Mouse (Mus musculus): ENCODE measurements around the gene Vmn1r221. TPM values are rescaled to one million over a fixed set of nuclear protein-coding genes. Genes with fewer than 3 reads are reported as not detected.
"Not testable (repeated sequence)": the region's sequence is repeated elsewhere in the genome, so short reads cannot be mapped to it uniquely, and the experiment has no call there.

Vmn1r221 gene
- polyA plus RNA-seq (2012; rRNA removed) = not detected in 2 replicates

DNA sequence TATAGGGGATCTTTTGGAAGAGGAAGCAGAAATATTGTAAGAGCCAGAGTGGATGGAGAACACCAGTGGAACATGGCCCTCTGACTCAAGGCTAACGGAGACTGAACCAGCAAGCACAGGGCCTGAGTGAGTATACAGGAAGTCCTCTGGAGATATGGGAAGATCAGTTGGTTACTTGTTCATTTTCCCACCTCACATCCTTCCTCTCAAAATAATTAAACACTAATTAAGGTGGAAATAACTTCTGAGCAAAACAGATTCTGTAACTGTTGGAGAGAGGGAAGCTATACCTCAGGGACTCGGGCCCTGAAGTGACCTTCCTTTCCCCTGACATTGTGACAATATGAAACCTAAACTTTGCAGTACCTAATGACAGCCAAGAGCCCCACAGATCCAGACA, at the start of gene Vmn1r221:
Gene Vmn1r221, plus strand, starts transcription at position 301 of the 400 bp plus-strand sequence.
- not testable (repeated sequence) for DNase-seq (ENCODE audit: low spot score)

DNA sequence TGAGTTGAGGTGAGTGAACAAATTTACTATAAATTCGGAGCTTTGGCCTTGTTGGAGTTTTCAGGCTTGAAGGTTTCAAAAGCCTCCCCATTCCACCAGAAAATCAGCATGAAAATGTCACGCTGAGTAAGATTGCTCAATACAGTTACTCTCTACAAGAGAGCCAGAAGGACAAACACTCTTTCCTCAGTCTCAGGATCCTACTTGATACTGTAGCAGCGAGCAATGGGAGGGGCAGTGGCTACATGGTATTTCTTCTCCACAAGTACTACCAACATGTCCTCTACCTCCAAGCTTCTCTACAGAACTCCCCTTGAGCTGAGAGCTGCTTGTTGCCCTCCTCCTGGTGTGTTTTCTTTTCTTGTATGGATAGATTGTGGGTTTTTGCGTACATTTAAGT, 47.5 kb upstream of the Vmn1r221 start:
- not testable (repeated sequence) for DNase-seq (ENCODE audit: low spot score)

DNA sequence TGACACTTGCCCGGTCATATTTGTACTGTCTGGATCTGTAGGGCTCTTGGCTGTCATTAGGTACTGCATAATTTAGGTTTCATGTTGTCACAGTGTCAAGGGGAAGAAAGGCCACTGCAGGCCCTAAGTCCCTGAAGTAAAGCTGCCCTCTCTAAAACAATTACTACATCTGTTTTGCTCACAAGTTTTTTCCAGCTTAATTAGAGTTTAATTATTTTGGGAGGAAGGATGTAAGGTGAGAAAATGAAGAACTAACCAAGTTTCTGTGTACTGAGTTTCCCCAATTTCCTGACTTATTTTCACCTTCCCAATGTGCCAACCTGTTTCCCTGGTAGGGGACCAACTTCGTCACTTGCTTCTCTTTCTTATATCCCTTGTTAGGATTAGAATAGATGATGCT, 26.1 kb upstream of the Vmn1r221 start, which contains the start of gene Vmn1r220:
Gene Vmn1r220, minus strand, starts transcription at position 101 of the 400 bp plus-strand sequence.
- no peak for DNase-seq (ENCODE audit: low spot score)

DNA sequence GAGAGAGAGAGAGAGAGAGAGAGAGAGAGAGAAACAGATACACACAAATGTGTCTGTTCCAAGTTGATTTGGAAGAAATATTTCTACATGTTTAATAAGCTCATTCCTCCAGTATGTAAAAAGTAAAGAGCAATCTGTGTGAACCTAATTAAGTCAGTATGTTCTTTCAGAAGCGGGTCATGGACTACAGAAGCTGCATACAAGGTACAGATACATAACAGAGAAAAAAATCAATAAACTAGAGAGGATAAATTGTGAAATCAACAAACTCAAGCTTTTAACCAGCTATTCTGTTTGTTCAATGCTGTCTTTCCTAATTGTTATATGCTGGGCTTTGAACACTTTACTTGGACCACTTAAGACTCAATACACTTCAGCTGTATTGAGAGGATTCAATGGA, 10.0 kb upstream of the Vmn1r221 start:
- DNase-seq (ENCODE audit: low spot score) = not testable (repeated sequence)

DNA sequence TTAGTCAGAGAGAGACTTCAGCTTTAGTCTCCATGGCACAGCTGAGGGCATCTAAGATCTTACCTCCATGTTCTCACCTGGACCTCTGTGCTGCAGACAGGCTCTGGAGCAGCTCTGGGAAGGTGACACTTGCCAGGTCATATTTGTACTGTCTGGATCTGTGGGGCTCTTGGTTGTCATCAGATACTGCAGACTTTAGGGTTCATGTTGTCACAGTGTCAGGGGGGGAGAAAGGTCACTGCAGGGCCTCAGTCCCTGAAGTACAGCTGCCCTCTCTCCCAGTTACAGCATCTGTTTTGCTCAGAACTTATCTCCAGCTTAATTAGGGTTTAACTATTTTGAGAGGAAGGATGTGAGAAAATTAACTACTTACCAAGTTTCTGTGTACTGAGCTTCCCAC, 21.9 kb downstream of the Vmn1r221 start, which contains the start of gene Vmn1r222:
Gene Vmn1r222, minus strand, starts transcription at position 101 of the 400 bp plus-strand sequence.
- not testable (repeated sequence) for DNase-seq (ENCODE audit: low spot score)

DNA sequence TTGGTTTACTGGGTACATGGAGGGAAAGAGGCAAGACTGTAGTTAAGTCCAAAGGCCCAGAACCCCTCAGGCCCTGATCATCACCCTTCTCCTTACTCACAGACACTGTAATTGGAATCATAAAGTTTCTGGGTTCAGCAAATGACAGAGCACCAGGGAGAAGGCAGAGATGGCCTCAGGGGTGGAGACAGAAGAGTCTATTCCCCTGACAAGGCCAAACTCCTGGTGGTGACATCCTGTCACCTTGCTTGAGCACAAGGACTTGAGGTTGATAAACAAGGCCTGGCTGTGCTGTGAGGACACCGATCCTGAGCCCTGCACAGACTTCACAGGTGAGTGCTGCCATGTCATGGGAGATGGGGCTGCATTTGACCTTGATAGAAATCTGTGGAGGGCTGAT, 32.9 kb downstream of the Vmn1r221 start, which contains the start of gene Vmn1r223:
Gene Vmn1r223, plus strand, starts transcription at position 301 of the 400 bp plus-strand sequence.
- not testable (repeated sequence) for DNase-seq (ENCODE audit: low spot score)

DNA sequence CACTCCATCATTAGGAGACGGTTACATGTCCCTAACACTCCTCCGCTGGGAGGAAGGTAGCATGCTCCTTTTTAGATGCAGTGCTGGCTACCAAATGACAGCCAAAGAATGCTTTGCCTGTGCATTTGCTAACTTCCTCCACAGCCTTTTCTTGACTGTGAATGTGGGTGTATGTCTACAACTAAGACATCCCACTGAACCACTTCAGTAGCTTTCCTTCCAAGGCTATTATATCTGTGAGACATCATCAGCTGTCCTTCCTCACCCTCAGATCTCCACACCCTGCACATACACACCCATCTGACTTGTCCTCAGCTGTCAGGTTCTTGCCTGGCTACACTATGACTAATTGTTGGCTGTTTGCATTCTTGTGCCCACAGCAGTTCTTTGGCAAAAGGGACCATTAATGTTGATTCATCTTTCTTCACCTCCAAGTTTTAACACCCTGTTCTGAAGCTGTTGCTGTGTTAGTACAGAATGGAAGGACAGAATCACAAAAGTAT, 44.7 kb downstream of the Vmn1r221 start:
- DNase-seq (ENCODE audit: low spot score) = no peak

DNA sequence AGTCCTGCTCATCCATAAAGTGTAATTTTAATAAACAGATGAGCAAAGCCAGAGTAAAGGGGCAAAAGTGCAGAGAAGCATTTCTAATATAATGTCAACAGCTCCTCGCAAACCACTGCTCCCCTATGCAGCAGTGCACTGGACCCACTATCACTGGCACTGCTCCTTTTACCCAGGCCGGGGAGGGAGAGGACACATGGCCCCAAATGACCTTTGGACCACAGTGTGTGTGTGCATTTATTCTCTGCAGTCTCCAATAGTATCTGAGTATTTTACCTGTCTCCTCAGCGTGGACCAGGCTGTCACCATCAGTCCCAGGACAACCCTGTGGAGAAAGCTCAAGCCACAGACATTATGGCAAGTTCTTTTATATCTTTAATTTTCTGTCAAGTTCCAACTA, 54.7 kb downstream of the Vmn1r221 start:
- DNase-seq (ENCODE audit: low spot score) = not testable (repeated sequence)

DNA sequence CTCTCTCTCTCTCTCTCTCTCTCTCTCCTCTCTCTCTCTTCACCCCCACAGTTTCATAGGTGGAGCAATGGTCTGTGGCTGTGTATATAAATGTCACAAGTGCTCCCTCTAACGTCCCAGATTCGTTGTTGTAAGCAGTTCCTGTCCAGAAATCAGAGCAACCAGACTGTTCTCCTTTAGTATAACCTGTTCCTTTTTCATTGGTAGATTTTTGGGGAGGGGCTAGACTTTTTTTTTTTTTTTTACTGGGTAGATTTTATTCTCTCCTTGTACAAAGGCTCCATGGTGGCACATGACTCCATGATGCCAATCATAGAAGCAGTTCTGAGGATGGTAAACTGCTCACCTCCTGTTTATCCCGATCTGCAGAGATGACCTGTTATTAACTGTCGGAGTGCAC, 55.2 kb downstream of the Vmn1r221 start:
- DNase-seq (ENCODE audit: low spot score) = not testable (repeated sequence)

DNA sequence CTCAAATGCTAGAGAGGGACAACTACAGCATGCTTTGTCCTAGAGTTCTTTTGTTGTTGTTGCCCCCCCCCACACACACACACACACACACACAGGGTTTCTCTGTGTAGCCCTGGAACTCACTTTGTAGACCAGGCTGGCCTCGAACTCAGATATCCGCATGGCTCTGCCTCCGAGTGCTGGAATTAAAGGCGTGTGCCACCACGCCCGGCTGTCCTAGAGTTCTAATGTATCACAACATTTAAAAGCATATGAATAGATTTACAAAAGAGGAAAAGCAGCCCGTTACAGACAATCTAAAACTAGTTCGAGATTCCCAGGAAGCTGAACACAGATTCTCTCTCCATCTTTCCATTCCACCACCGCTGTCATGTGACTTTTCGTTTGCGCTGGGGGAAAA, 55.8 kb downstream of the Vmn1r221 start:
- no peak for DNase-seq (ENCODE audit: low spot score)

DNA sequence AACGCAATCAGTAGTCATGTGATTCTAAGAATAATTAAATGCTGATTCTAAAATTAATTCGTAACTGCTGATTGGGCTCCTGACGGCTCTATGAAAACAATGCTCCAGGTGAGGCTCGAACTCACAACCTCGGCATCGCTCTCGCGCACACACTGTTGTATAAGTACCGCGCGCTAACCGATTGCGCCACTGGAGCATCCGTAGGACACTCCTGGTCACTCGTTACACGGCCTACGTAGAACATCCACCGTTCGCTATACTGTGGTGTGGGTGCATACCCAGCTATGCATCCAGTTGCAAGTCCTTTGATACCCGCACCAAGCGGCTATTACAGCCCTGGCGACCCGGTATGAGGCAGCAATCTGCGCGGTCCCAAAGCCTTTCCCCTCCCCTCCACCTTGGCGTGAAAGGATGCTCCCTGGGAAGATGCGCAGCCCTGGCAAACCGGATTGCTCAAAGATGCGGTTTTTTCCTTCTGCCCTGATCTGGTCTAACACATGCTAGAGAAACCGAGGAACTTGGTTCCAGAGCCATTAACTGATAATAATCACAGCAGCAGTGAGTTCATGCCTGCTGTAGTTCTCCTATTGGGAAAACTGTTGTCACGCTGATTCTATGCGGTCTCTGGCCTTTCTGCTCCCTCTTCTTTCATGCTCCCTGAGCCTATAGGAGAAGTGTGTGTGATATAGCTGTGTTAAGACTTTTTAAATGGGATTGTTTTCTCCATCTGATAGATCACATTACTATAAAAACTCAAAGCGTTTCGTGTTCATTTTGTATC, 56.6 kb downstream of the Vmn1r221 start:
- no peak for DNase-seq (ENCODE audit: low spot score)

Other genes starting within 250 kb of the Vmn1r221 start
- not detected in 2 replicates for gene Vmn1r213, start 206.5 kb upstream of the Vmn1r221 start, polyA plus RNA-seq (2012; rRNA removed)
- not detected in 2 replicates for gene Vmn1r214, start 183.7 kb upstream of the Vmn1r221 start, polyA plus RNA-seq (2012; rRNA removed)
- not detected in 2 replicates for gene Vmn1r215, start 146.1 kb upstream of the Vmn1r221 start, polyA plus RNA-seq (2012; rRNA removed)
- not detected in 2 replicates for gene Vmn1r217, start 95.9 kb upstream of the Vmn1r221 start, polyA plus RNA-seq (2012; rRNA removed)
- not detected in 2 replicates for gene Vmn1r218, start 81.0 kb upstream of the Vmn1r221 start, polyA plus RNA-seq (2012; rRNA removed)
- not detected in 2 replicates for gene Vmn1r219, start 54.8 kb upstream of the Vmn1r221 start, polyA plus RNA-seq (2012; rRNA removed)
- not detected in 2 replicates for gene Vmn1r220, start 26.2 kb upstream of the Vmn1r221 start, polyA plus RNA-seq (2012; rRNA removed)
- gene Vmn1r222, start 21.8 kb downstream of the Vmn1r221 start, polyA plus RNA-seq (2012; rRNA removed) = not detected in 2 replicates
- gene Vmn1r223, start 33.0 kb downstream of the Vmn1r221 start, polyA plus RNA-seq (2012; rRNA removed) = not detected in 2 replicates
- gene Zfp322a, start 155.1 kb downstream of the Vmn1r221 start, polyA plus RNA-seq (2012; rRNA removed) = 12.7 and 15.8 TPM in 2 replicates
- gene Abt1, start 209.7 kb downstream of the Vmn1r221 start, polyA plus RNA-seq (2012; rRNA removed) = 7.9 TPM in 2 replicates

Data from urinary bladder, adult 2 months (tissue).